Mouse (Mus musculus) c-Kit-negative CD71-positive TER-119-positive erythroid progenitor cells, embryonic 14.5 days (primary cell): ENCODE data around the gene Slc38a9.

ENCODE experiments used
- DNase-seq: peaks from one replicate; pipeline ENCODE4 v3.0.0-alpha.2; 2013; ENCODE audit warnings: low read depth, low spot score

Slc38a9 gene

DNA sequence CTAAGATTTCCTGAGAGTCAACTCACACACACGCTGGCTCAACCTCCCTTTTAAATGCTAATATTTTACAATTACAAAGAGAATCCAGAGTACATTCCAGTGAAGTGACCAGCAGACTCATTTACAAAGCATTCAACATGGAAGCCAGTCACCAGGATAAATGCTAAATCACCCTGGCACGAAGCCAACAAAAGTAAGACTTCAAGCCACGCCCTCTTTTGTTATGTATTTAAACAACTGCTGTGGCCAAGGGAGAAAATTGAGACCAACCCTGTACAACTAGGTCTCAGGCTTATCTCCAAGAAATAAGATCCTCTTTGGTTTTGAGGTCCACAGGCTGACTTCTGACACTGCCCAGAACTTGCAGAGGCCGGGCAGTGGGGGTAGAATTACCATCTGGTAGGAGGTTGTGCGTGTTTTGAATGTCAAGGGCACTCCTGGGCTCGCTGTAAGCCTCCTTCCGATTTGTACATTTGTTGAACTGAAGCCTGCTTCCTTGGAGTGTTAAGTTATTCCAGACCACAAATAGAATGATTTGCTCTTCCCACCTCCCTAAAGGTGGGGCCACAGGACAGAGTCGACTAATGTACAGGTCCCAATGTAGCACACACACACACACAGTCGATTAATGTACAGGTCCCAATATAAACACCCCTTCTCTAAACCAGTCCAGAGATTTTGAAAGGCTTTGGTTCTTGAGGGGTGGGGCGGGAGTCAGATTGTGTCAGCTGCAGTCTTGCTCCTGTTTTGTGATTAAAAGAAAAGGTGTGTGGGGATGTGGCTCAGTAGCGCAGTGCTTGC, 110.2 kb downstream of the Slc38a9 start:
- no peak for DNase-seq

DNA sequence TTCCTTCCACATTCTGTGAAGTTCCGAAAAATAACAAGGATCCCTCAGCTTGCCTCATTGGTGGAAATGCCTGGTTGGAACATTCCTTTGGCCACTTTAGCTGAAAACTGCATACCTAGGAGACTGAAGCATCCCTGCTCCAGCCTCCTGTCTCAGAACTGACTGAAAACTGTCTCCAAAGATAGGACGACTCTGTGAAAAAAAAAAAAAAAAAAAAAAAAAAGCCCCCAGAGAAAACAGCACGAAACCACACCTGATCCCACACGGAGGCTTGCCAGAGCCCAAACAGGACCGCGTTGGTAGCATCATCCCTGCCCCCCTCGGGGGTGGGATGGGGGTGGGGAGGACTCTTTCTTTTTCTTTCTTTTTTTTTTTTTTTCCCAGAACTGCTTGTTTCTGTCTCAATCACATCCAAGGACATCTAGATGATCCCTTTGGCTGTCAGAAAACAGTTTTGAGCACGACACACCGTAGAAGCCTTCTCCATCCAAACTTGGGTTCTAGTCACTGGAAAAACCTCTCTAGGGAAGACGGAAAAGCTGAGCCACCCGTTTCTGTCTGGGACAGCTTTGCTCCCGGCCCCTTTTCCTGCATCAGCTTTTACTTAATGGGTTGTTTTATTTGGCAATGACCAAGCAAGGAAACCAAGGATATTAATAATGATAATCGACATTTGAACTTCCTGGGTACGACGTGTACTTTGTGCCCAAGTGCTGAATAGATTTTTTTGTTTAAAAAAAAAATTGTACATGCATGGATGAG, 111.1 kb downstream of the Slc38a9 start:
- no peak for DNase-seq

- no peak for DNase-seq
Observed at GRCm38 (mm10) chr13:112772252-112772651, 111.7 kb downstream of the Slc38a9 start.

- no peak for DNase-seq
Observed at GRCm38 (mm10) chr13:112772861-112773260, 112.3 kb downstream of the Slc38a9 start.

DNA sequence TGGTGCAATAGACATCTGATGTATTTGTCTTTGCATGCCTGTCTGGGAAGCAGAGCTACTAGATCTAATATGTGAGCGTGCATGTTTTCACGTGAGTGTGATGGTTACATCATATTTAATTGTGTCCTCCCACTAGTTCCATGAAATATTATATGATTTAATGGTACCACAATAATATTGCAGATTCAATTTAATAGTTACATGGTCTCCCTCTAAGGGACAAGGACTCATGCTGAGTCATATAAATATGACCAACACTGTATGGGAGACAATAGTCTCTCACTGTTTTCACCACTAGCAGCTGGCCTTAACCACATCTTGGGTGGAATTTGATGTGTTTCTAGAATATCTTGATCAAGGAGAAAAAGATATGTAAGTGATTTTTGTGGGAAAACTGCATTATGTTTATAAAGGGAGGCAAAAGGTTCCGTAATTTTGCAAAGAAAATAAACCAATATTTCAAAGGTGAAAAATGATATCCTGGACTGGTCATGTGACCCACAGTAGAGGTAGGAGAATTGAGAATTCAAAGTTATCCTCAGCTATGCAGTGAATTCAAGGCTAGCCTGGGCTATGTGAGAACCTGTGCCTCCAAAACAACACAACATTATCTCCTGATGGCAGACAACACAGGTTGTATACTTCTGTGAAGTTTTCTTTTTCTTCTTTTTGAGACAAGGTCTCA, 113.6 kb downstream of the Slc38a9 start:
- no peak for DNase-seq

- DNase-seq, result no peak
Observed at GRCm38 (mm10) chr13:112775856-112776255, 115.3 kb downstream of the Slc38a9 start.

DNA sequence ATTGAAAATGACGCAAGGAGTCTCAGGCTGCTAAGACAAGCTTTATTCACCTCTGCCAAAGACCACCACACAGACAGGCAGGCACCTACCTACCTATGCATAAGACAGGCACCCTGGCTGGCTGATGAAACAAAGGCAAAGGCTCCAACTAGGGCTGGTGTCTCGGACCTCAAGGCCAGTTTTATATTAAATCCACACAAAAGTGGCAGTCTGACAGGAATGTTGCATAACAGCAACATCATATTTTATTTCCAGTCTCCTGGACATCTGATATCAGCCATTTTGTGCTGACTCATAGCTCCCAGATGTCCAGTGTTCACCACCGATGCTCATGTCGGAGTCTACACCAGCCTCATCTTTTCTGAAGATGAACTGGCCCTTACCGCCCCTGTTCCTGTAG, 117.9 kb downstream of the Slc38a9 start:
- no peak for DNase-seq

- DNase-seq, result no peak
Observed at GRCm38 (mm10) chr13:112785305-112785704, 124.8 kb downstream of the Slc38a9 start.

- DNase-seq, result no peak
Observed at GRCm38 (mm10) chr13:112786142-112786541, 125.6 kb downstream of the Slc38a9 start.

DNA sequence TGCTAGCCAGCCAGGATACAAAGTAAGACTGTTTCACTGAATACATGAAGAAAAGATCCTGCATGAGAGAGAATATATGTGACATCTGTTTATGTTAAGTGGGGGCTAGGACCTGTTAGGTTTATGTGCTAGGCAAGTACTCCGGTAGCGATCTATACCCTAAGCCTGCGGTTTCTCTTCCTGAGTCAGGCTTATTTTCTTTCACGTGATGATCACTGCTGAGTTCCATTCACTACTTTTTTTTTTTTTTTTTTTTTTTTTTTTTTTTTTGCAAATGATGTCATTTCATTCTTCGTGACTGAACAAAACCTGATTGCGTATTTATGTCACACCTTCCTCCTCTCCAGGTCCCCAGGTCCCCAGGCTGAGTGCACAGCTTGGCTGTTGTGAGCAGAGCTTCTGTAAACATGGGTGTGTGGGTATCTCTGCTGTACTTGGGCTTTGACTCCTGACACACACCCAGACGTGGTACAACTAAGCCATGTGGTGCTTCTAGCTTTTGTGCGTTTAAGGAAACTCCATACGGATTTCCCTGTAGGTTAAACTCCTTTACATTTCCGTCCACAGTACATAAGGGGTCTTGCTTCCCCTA, 126.5 kb downstream of the Slc38a9 start:
- no peak for DNase-seq
